Mouse (Mus musculus) liver, adult 2 months (tissue): ENCODE data around the gene Kdelr3. TPM values are rescaled to one million over a fixed set of nuclear protein-coding genes. Genes with fewer than 3 reads are reported as not detected.

ENCODE experiments used
- DNase-seq: peaks from one replicate; pipeline ENCODE4 v3.0.0-alpha.2; 2011; ENCODE audit warnings: low read depth, low spot score; ENCODE audit errors: extremely low read depth
- H3K27ac ChIP-seq: fragments of 200-500 bp; replicated peaks from 2 replicates; pipeline ENCODE4 v1.5.1; 2012; ENCODE audit warnings: low read depth, mild to moderate bottlenecking, control low read depth, inconsistent platforms, low read length; ENCODE audit not compliant: insufficient read depth
- H3K27me3 ChIP-seq: fragments of 200-500 bp; 2 replicates; pipeline ENCODE4 v1.6.1; 2012; ENCODE audit warnings: mild to moderate bottlenecking, moderate library complexity, low read length, inconsistent platforms; ENCODE audit not compliant: control insufficient read depth, insufficient read depth
- H3K36me3 ChIP-seq: fragments of 200-500 bp; 2 replicates; pipeline ENCODE4 v1.6.1; 2012; ENCODE audit warnings: low read length, inconsistent platforms; ENCODE audit not compliant: control insufficient read depth, insufficient read depth
- H3K4me1 ChIP-seq: fragments of 200-500 bp; 2 replicates; pipeline ENCODE4 v1.6.1; 2011; ENCODE audit warnings: low read length; ENCODE audit not compliant: control insufficient read depth, insufficient read depth
- H3K4me3 ChIP-seq: fragments of 200-500 bp; 2 replicates; pipeline ENCODE4 v1.5.1; 2011; ENCODE audit warnings: low read depth, mild to moderate bottlenecking, control low read depth, low read length, moderate library complexity; ENCODE audit not compliant: insufficient read depth
- H3K79me2 ChIP-seq: fragments of 200-500 bp; 2 replicates; pipeline ENCODE4 v1.6.1; 2012; ENCODE audit warnings: inconsistent platforms, mild to moderate bottlenecking, low read length, moderate library complexity; ENCODE audit not compliant: control insufficient read depth, insufficient read depth
- H3K9ac ChIP-seq: fragments of 200-500 bp; 2 replicates; pipeline ENCODE4 v1.6.1; 2012; ENCODE audit warnings: low read depth, mild to moderate bottlenecking, control low read depth, inconsistent platforms, low read length
- CTCF ChIP-seq: fragments of 200-500 bp; IDR thresholded peaks from 2 replicates; pipeline ENCODE4 v1.5.1; 2011; ENCODE audit warnings: low read depth, low read length, control low read depth
- POLR2A ChIP-seq: fragments of 200-500 bp; IDR thresholded peaks from 2 replicates; pipeline ENCODE4 v1.6.1; 2011; ENCODE audit warnings: low read length, control low read depth; ENCODE audit not compliant: insufficient read depth; ENCODE audit errors: extremely low read depth
- WGBS: fragments of 180-500 bp; shearing (Covaris S2); methylation state at CpG from one replicate; pipeline ENCODE4 v1.1.7; 2018; 5-methylcytosine and 5-hydroxymethylcytosine counted together
- polyA plus RNA-seq: library from polyadenylated mRNA; depleted of rRNA; stranded (reverse); fragments of >200 nt; gene quantifications from 2 replicates; pipeline ENCODE4 v1.2.3, GENCODE M21; 2012
- total RNA-seq: library from RNA; depleted of rRNA; stranded (reverse); fragments of >200 nt; gene quantifications from 2 replicates; pipeline ENCODE4 v1.2.3, GENCODE M21; 2014

The Kdelr3 gene
- total and polyA plus RNA-seq, 2 experiments, result 0.67 to 0.83 TPM

- peaks cover 34% of the 10 kb centered on the region for H3K27me3 ChIP-seq
- H3K4me1 ChIP-seq, result no peaks in the 10 kb centered on the region; the same call in 1 of the 2 replicates
- H3K27ac ChIP-seq, result no peak overlapping the region
- H3K79me2 ChIP-seq, result no peaks in the 10 kb centered on the region
- no peaks in the 10 kb centered on the region for H3K36me3 ChIP-seq
- H3K4me3 ChIP-seq, result no peak overlapping the region
- TF ChIP-seq CTCF, result no peak
- no peak for TF ChIP-seq POLR2A
- whole genome bisulfite sequencing, result 44% methylated on average over 31 of the region's 31 CpGs
- DNase-seq, result no peak
- H3K9ac ChIP-seq, result no peak overlapping the region
Observed at GRCm38 (mm10) chr15:79507055-79507828, 9.0 kb upstream of the Kdelr3 start.

- H3K27ac ChIP-seq, result no peak overlapping the region
- no peaks in the 10 kb centered on the region for H3K79me2 ChIP-seq
- H3K4me1 ChIP-seq, result no peaks in the 10 kb centered on the region
- 58% methylated on average over 6 of the region's 6 CpGs for WGBS
- DNase-seq, result no peak
- no peaks in the 10 kb centered on the region for H3K36me3 ChIP-seq
- no peak overlapping the region for H3K9ac ChIP-seq
- H3K27me3 ChIP-seq, result peaks cover 30% of the 10 kb centered on the region
- TF ChIP-seq POLR2A (no peak), CTCF (no peak)
- no peak overlapping the region for H3K4me3 ChIP-seq
Observed at GRCm38 (mm10) chr15:79509998-79510397, 6.2 kb upstream of the Kdelr3 start.

- DNase-seq, result no peak
- H3K4me1 ChIP-seq, result no peaks in the 10 kb centered on the region
- H3K27me3 ChIP-seq, result peaks cover 29% of the 10 kb centered on the region
Observed at GRCm38 (mm10) chr15:79510425-79510824, 5.8 kb upstream of the Kdelr3 start.

GRCm38 (mm10) chr15:79511553-79512320 lies 4.5 kb upstream of the Kdelr3 start:
- DNase-seq, result no peak
- H3K4me3 ChIP-seq, result peak overlapping the region; percentile 46; the same call in 1 of the 2 replicates
- H3K27me3 ChIP-seq, result peaks cover 27% of the 10 kb centered on the region
- no peak for TF ChIP-seq CTCF
- no peak for TF ChIP-seq POLR2A
- no peak overlapping the region for H3K27ac ChIP-seq
- peaks cover 2% of the 10 kb centered on the region; the same call in 1 of the 2 replicates for H3K4me1 ChIP-seq
- no peaks in the 10 kb centered on the region for H3K79me2 ChIP-seq
- WGBS, result 5% methylated on average over 61 of the region's 61 CpGs
- H3K36me3 ChIP-seq, result no peaks in the 10 kb centered on the region
- H3K9ac ChIP-seq, result no peak overlapping the region

More at GRCm38 (mm10) chr15:79510425-79510824, 5.8 kb upstream of the Kdelr3 start:
- TF ChIP-seq CTCF, result no peak
- no peak for TF ChIP-seq POLR2A
- Histone ChIP-seq H3K36me3 (no peaks in the 10 kb centered on the region), H3K4me3 (no peak overlapping the region), H3K9ac (no peak overlapping the region), H3K79me2 (no peaks in the 10 kb centered on the region), H3K27ac (no peak overlapping the region)
- WGBS, result 81% methylated on average over 7 of the region's 7 CpGs

GRCm38 (mm10) chr15:79513940-79514339 lies 2.3 kb upstream of the Kdelr3 start:
- no peak for DNase-seq
- WGBS, result 12% methylated on average over 9 of the region's 9 CpGs
- no peak overlapping the region for H3K4me3 ChIP-seq
- H3K79me2 ChIP-seq, result no peaks in the 10 kb centered on the region
- TF ChIP-seq CTCF, result no peak
- TF ChIP-seq POLR2A, result no peak
- no peak overlapping the region for H3K27ac ChIP-seq
- no peak overlapping the region for H3K9ac ChIP-seq
- no peaks in the 10 kb centered on the region for H3K36me3 ChIP-seq
- H3K4me1 ChIP-seq, result peaks cover 3% of the 10 kb centered on the region
- peaks cover 35% of the 10 kb centered on the region for H3K27me3 ChIP-seq

GRCm38 (mm10) chr15:79517710-79518109 lies 1.5 kb downstream of the Kdelr3 start:
- Histone ChIP-seq H3K36me3 (no peaks in the 10 kb centered on the region), H3K9ac (no peak overlapping the region), H3K79me2 (no peaks in the 10 kb centered on the region), H3K4me1 (peaks cover 3% of the 10 kb centered on the region), H3K27me3 (peaks cover 20% of the 10 kb centered on the region), H3K27ac (no peak overlapping the region), H3K4me3 (no peak overlapping the region)
- DNase-seq, result no peak
- TF ChIP-seq POLR2A (no peak), CTCF (no peak)
- WGBS, result 87% methylated on average over 4 of the region's 4 CpGs
